Mouse (Mus musculus) embryonic fibroblast, embryonic 13.5 days (primary cell): ENCODE data around the gene Lrrc26.

ENCODE experiments used
- CTCF ChIP-seq: IDR thresholded peaks from 2 replicates; pipeline ENCODE4 v1.5.1; 2011; ENCODE audit warnings: mild to moderate bottlenecking, control low read depth, low read length, moderate library complexity, borderline replicate concordance; ENCODE audit not compliant: insufficient read depth
- POLR2A ChIP-seq: IDR thresholded peaks from 2 replicates; pipeline ENCODE4 v1.6.1; 2011; ENCODE audit warnings: low read depth, mild to moderate bottlenecking, control low read depth, low read length, moderate library complexity

DNA sequence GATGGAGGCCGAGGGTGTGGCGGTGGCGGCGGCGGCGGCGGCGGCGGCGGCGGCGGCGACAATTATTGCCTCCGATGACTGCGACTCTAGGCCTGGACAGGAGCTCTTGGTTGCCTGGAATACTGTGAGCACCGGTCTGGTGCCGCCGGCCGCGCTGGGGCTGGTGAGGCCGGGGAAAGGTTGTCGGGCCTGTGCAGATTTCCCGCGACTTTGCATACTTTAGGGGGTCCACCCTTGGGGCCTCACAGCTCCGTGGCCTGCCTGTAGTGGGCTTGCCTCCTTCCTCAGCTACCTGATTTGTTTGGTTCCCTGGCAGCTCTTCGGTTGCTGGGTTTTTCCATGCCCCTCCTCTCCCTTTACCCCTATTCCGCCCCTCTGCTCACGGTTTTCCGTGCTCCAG lies 17.2 kb upstream of the Lrrc26 start:
- TF ChIP-seq CTCF (no peak), POLR2A (no peak)
